Mouse (Mus musculus) kidney, postnatal 0 days (tissue): ENCODE measurements around the gene Col4a1. TPM values are rescaled to one million over a fixed set of nuclear protein-coding genes. Genes with fewer than 3 reads are reported as not detected.

Source experiments
- ATAC-seq: fragments of 200-750 bp; cut with Nextera tagmentation; replicated peaks from 2 replicates; pipeline ENCODE4 v1.8.0; 2017; ENCODE audit warnings: low read depth, moderate number of reproducible peaks, moderate TSS enrichment, moderate library complexity; ENCODE audit not compliant: low FRiP score
- DNase-seq: peaks from one replicate; pipeline ENCODE4 v3.0.0-alpha.2; 2016; ENCODE audit warnings: low spot score
- H3K27ac ChIP-seq: fragments of 300-500 bp; sonication (generic); 2 replicates; pipeline ENCODE4 v1.5.1; 2014; ENCODE audit warnings: mild to moderate bottlenecking
- H3K27me3 ChIP-seq: fragments of 300-500 bp; sonication (generic); 2 replicates; pipeline ENCODE4 v1.6.1; 2014; ENCODE audit warnings: low read length, mixed read lengths; ENCODE audit not compliant: insufficient read depth
- H3K36me3 ChIP-seq: fragments of 300-500 bp; sonication (generic); 2 replicates; pipeline ENCODE4 v1.6.1; 2014; ENCODE audit warnings: low read length, mixed read lengths; ENCODE audit not compliant: insufficient read depth
- H3K4me1 ChIP-seq: fragments of 300-500 bp; sonication (generic); replicated peaks from 2 replicates; pipeline ENCODE4 v1.6.1; 2014; ENCODE audit warnings: antibody characterized with exemption, low read length, mixed read lengths; ENCODE audit not compliant: insufficient read depth
- H3K4me2 ChIP-seq: fragments of 300-500 bp; sonication (generic); 2 replicates; pipeline ENCODE4 v1.6.1; 2014; ENCODE audit warnings: mild to moderate bottlenecking, low read length, moderate library complexity, mixed read lengths
- H3K4me3 ChIP-seq: fragments of 300-500 bp; sonication (generic); replicated peaks from 2 replicates; pipeline ENCODE4 v1.5.1; 2014; ENCODE audit warnings: low read depth, low read length
- H3K9ac ChIP-seq: fragments of 300-500 bp; sonication (generic); 2 replicates; pipeline ENCODE4 v1.6.1; 2014; ENCODE audit warnings: low read depth, low read length
- H3K9me3 ChIP-seq: fragments of 300-500 bp; sonication (generic); replicated peaks from 2 replicates; pipeline ENCODE4 v1.6.1; 2016; ENCODE audit warnings: low read length, inconsistent platforms, mixed read lengths
- CTCF ChIP-seq: IDR thresholded peaks from 2 replicates; pipeline ENCODE4 v1.5.1; 2016; ENCODE audit warnings: antibody characterized with exemption, low read depth, mild to moderate bottlenecking, moderate library complexity
- WGBS: fragments of 180-500 bp; shearing (Covaris S2); extraction: QIAGEN DNeasy Blood & Tissue Kit; methylation state at CpG from one replicate; pipeline ENCODE4 v1.1.7; 2014; 5-methylcytosine and 5-hydroxymethylcytosine counted together
- polyA plus RNA-seq: library from polyadenylated mRNA; unstranded; fragments of >200 nt; fragmentation: Nextera tagmentation; extraction: Ambion mirVana; gene quantifications from 2 replicates; pipeline ENCODE4 v1.2.1, GENCODE M21; 2015

The Col4a1 gene
- polyA plus RNA-seq, 1 experiment from 2014 or later: 305 TPM

GRCm38 (mm10) chr8:11285437-11285836 lies 27.2 kb downstream of the Col4a1 start:
- ATAC-seq (no peak), DNase-seq (no peak)
- H3K9me3 ChIP-seq: no peaks in the 10 kb centered on the region
- H3K4me3 ChIP-seq: no peak overlapping the region
- WGBS: 48% methylated on average over 4 of the region's 4 CpGs
- no peak overlapping the region for H3K9ac ChIP-seq
- no peaks in the 10 kb centered on the region for H3K36me3 ChIP-seq
- no peak overlapping the region for H3K27ac ChIP-seq
- no peak for TF ChIP-seq CTCF
- peaks cover 42% of the 10 kb centered on the region for H3K4me1 ChIP-seq
- no peaks in the 10 kb centered on the region for H3K27me3 ChIP-seq
- no peak overlapping the region for H3K4me2 ChIP-seq

- TF ChIP-seq CTCF: no peak
- no peaks in the 10 kb centered on the region for H3K36me3 ChIP-seq
- H3K27ac ChIP-seq: peak overlapping the region; percentile 74
- H3K4me1 ChIP-seq: peaks cover 62% of the 10 kb centered on the region
- no peak overlapping the region for H3K9ac ChIP-seq
- no peaks in the 10 kb centered on the region for H3K27me3 ChIP-seq
- H3K4me2 ChIP-seq: no peak overlapping the region
- DNase-seq (no peak), ATAC-seq (peak; percentile 25; the same call in 1 of the 2 replicates)
- H3K9me3 ChIP-seq: no peaks in the 10 kb centered on the region
- H3K4me3 ChIP-seq: no peak overlapping the region
- 38% methylated on average over 10 of the region's 10 CpGs for WGBS
Observed at GRCm38 (mm10) chr8:11283217-11283616, 29.4 kb downstream of the Col4a1 start.

GRCm38 (mm10) chr8:11282696-11283095 lies 29.9 kb downstream of the Col4a1 start:
- ATAC-seq (no peak), DNase-seq (no peak)
- WGBS: 61% methylated on average over 7 of the region's 7 CpGs

GRCm38 (mm10) chr8:11282139-11282538 lies 30.5 kb downstream of the Col4a1 start:
- Histone ChIP-seq H3K4me1 (peaks cover 67% of the 10 kb centered on the region), H3K27me3 (no peaks in the 10 kb centered on the region), H3K36me3 (no peaks in the 10 kb centered on the region), H3K4me3 (no peak overlapping the region), H3K27ac (peak overlapping the region; percentile 74), H3K4me2 (no peak overlapping the region), H3K9ac (no peak overlapping the region), H3K9me3 (no peaks in the 10 kb centered on the region)
- no peak for DNase-seq
- whole genome bisulfite sequencing: 53% methylated on average over 10 of the region's 10 CpGs
- no peak for TF ChIP-seq CTCF
- ATAC-seq: peak; percentile 39

More at GRCm38 (mm10) chr8:11282696-11283095, 29.9 kb downstream of the Col4a1 start:
- no peak for TF ChIP-seq CTCF
- Histone ChIP-seq H3K9ac (no peak overlapping the region), H3K4me2 (no peak overlapping the region), H3K9me3 (no peaks in the 10 kb centered on the region), H3K4me3 (no peak overlapping the region), H3K27ac (peak overlapping the region; percentile 74), H3K36me3 (no peaks in the 10 kb centered on the region), H3K27me3 (no peaks in the 10 kb centered on the region), H3K4me1 (peaks cover 66% of the 10 kb centered on the region)

GRCm38 (mm10) chr8:11280721-11281268 lies 31.8 kb downstream of the Col4a1 start:
- ATAC-seq (no peak), DNase-seq (no peak)
- no peaks in the 10 kb centered on the region for H3K27me3 ChIP-seq
- H3K4me3 ChIP-seq: no peak overlapping the region
- WGBS: 63% methylated on average over 10 of the region's 10 CpGs
- no peak for TF ChIP-seq CTCF
- H3K9me3 ChIP-seq: no peaks in the 10 kb centered on the region
- H3K4me1 ChIP-seq: peaks cover 67% of the 10 kb centered on the region
- no peak overlapping the region for H3K4me2 ChIP-seq
- H3K9ac ChIP-seq: no peak overlapping the region
- H3K36me3 ChIP-seq: no peaks in the 10 kb centered on the region
- peak overlapping the region; percentile 74 for H3K27ac ChIP-seq

- TF ChIP-seq CTCF: peak; percentile 19; the same call in 1 of the 2 replicates
- no peaks in the 10 kb centered on the region for H3K36me3 ChIP-seq
- DNase-seq: peak; percentile 81
- no peaks in the 10 kb centered on the region for H3K9me3 ChIP-seq
- no peaks in the 10 kb centered on the region for H3K27me3 ChIP-seq
- H3K9ac ChIP-seq: no peak overlapping the region; the same call in 1 of the 2 replicates
- peak; percentile 77 for ATAC-seq
- peaks cover 67% of the 10 kb centered on the region for H3K4me1 ChIP-seq
- WGBS: 33% methylated on average over 20 of the region's 20 CpGs
- peak overlapping the region; percentile 25 for H3K4me2 ChIP-seq
- H3K4me3 ChIP-seq: no peak overlapping the region
- H3K27ac ChIP-seq: peak overlapping the region; percentile 74
Observed at GRCm38 (mm10) chr8:11279296-11279826, 33.3 kb downstream of the Col4a1 start.
